In genomic region chr4:56533344-56533985, GRCm38 (mm10) we compare ENCODE assay signal across 19 mouse cellular contexts.
DNase-seq lines count a peak whose midpoint lies in the region; ATAC-seq and TF ChIP-seq lines count a peak whose summit lies in the region.
"Had no signal": no experiment of that assay in that cellular context is flagged by ENCODE, and none has a peak within 500 bp of the region (broad histone marks: within the 10 kb centered on the region; RNA-seq: fewer than 3 reads in every experiment).

No protein-coding gene starts in this region.

- no peak for TF ChIP-seq CTCF in thymus, adult 2 months (IDR thresholded peaks at IDR 0.05; ENCODE audit: borderline replicate concordance, control insufficient read depth, extremely low read depth, insufficient read depth, low read length, poor library complexity)

- no peak overlapping the region for H3K4me3 ChIP-seq in stomach, embryonic 15.5 days (replicated peaks)
- no peak overlapping the region for H3K4me3 ChIP-seq in thymus, adult 2 months (ENCODE audit: control insufficient read depth, insufficient read depth, low read length)
- H3K4me3 ChIP-seq in hindbrain, embryonic 10.5 days: no peak overlapping the region
- H3K4me3 ChIP-seq: heart, embryonic 15.5 days; kidney, embryonic 15.5 days; limb, embryonic 12.5 days; neural tube, embryonic 12.5 days had no signal

- TF ChIP-seq POLR2A in thymus, adult 2 months (IDR thresholded peaks at IDR 0.05; ENCODE audit: control insufficient read depth, extremely low read depth, insufficient read depth, low read length, poor library complexity): no peak

- 0 out of 2 replicates have a peak, but pooled peaks have one; percentile 31 for ATAC-seq in stomach, embryonic 15.5 days (ENCODE audit: insufficient read depth, low FRiP score, low read depth)
- ATAC-seq: intestine, embryonic 16.5 days had no signal

- WGBS in large intestine, adult 2 months: 18% methylated on average over 9 of the region's 9 CpGs
- 73% methylated on average over 9 of the region's 9 CpGs for WGBS in stomach, embryonic 15.5 days
- WGBS in thymus, adult 2 months: 88% methylated on average over 9 of the region's 9 CpGs
- 89% methylated on average over 9 of the region's 9 CpGs for WGBS in hindbrain, embryonic 10.5 days

- H3K9ac ChIP-seq in stomach, embryonic 15.5 days: no peak overlapping the region
- H3K9ac ChIP-seq: heart, embryonic 15.5 days; hindbrain, embryonic 14.5 days; kidney, embryonic 15.5 days; limb, embryonic 12.5 days; neural tube, embryonic 12.5 days had no signal

- no peaks in the 10 kb centered on the region for H3K4me1 ChIP-seq in stomach, embryonic 15.5 days
- H3K4me1 ChIP-seq in thymus, adult 2 months (replicated peaks; ENCODE audit: control insufficient read depth, insufficient read depth, low read length): no peaks in the 10 kb centered on the region
- no peaks in the 10 kb centered on the region for H3K4me1 ChIP-seq in hindbrain, embryonic 10.5 days (replicated peaks)
- H3K4me1 ChIP-seq: kidney, embryonic 15.5 days; neural tube, embryonic 12.5 days had no signal

- DNase-seq in lung, adult 18-20 months: peak; percentile 4 to 29
- DNase-seq in lung, postnatal 4 days: no peak
- DNase-seq in Muller cell, postnatal 12 days (ENCODE audit: inconsistent ontology term): peak; percentile 85
- DNase-seq in large intestine, adult 2 months (ENCODE audit: low read depth, low spot score): peak; percentile 6
- no peak for DNase-seq in thymus, adult 2 months
- no peak for DNase-seq in hindbrain, embryonic 10.5 days (ENCODE audit: low spot score)
- DNase-seq in kidney, postnatal 25 days: no peak
- DNase-seq: adrenal gland, adult 8-10 months; gastrocnemius, postnatal 10 days; right cerebral cortex, postnatal 4 days; thymus, adult 18-20 months had no signal

- no peaks in the 10 kb centered on the region for H3K36me3 ChIP-seq in stomach, embryonic 15.5 days
- H3K36me3 ChIP-seq in thymus, adult 2 months (ENCODE audit: control insufficient read depth, insufficient read depth, low read length): no peaks in the 10 kb centered on the region
- H3K36me3 ChIP-seq in hindbrain, embryonic 10.5 days: no peaks in the 10 kb centered on the region
- H3K36me3 ChIP-seq: heart, embryonic 15.5 days; kidney, embryonic 15.5 days; limb, embryonic 12.5 days; neural tube, embryonic 12.5 days had no signal

- H3K27ac ChIP-seq in stomach, embryonic 15.5 days: peak overlapping the region; percentile 40; the same call in 1 of the 2 replicates
- H3K27ac ChIP-seq in thymus, adult 2 months (ENCODE audit: control insufficient read depth, insufficient read depth, low read length): no peak overlapping the region
- no peak overlapping the region for H3K27ac ChIP-seq in hindbrain, embryonic 10.5 days
- H3K27ac ChIP-seq: heart, embryonic 15.5 days; hindbrain, embryonic 14.5 days; kidney, embryonic 15.5 days; limb, embryonic 12.5 days; neural tube, embryonic 12.5 days had no signal

- no peaks in the 10 kb centered on the region for H3K9me3 ChIP-seq in stomach, embryonic 15.5 days
- H3K9me3 ChIP-seq in hindbrain, embryonic 10.5 days: no peaks in the 10 kb centered on the region
- H3K9me3 ChIP-seq: heart, embryonic 15.5 days; kidney, embryonic 15.5 days; limb, embryonic 12.5 days; neural tube, embryonic 12.5 days had no signal

- H3K27me3 ChIP-seq in stomach, embryonic 15.5 days (replicated peaks): no peaks in the 10 kb centered on the region
- no peaks in the 10 kb centered on the region for H3K27me3 ChIP-seq in thymus, adult 2 months (ENCODE audit: control insufficient read depth, insufficient read depth, low read length)
- H3K27me3 ChIP-seq in hindbrain, embryonic 10.5 days (ENCODE audit: insufficient read depth, poor library complexity, severe bottlenecking): no peaks in the 10 kb centered on the region
- H3K27me3 ChIP-seq: CH12.LX; heart, embryonic 15.5 days; kidney, embryonic 15.5 days; limb, embryonic 12.5 days; neural tube, embryonic 12.5 days had no signal

- H3K4me2 ChIP-seq in stomach, embryonic 15.5 days: no peak overlapping the region
- H3K4me2 ChIP-seq: heart, embryonic 15.5 days; hindbrain, embryonic 14.5 days; kidney, embryonic 15.5 days; limb, embryonic 12.5 days; neural tube, embryonic 12.5 days had no signal

Comparison
In these comparisons a context has a peak if more than half of its experiments do, and no peak if none do; other contexts are left out.
1. DNase-seq: peak in lung, adult 18-20 months (2 of 2), Muller cell, postnatal 12 days (single experiment) and large intestine, adult 2 months (single experiment); none in lung, postnatal 4 days (0 of 2), thymus, adult 2 months (single experiment), hindbrain, embryonic 10.5 days (single experiment) and kidney, postnatal 25 days (0 of 2).